ENCODE assay signal across 8 mouse cellular contexts in genomic region chr19:50440246-50440910, GRCm38 (mm10).
DNase-seq lines count a peak whose midpoint lies in the region; ATAC-seq and TF ChIP-seq lines count a peak whose summit lies in the region.

No protein-coding gene starts in this region.

- 7% methylated on average over 11 of the region's 11 CpGs for WGBS in heart, postnatal 0 days
- WGBS in forebrain, embryonic 16.5 days: under 1% methylated on average over 11 of the region's 11 CpGs
- 1% methylated on average over 11 of the region's 11 CpGs for WGBS in midbrain, embryonic 13.5 days

- H3K27ac ChIP-seq in heart, postnatal 0 days (ENCODE audit: low read depth): no peak overlapping the region
- peak overlapping the region; percentile 24; the same call in 1 of the 2 replicates for H3K27ac ChIP-seq in forebrain, embryonic 16.5 days (ENCODE audit: low read length)
- H3K27ac ChIP-seq in midbrain, embryonic 13.5 days: peak overlapping the region; percentile 68

- no peaks in the 10 kb centered on the region for H3K36me3 ChIP-seq in heart, postnatal 0 days (replicated peaks; ENCODE audit: control insufficient read depth, insufficient read depth, low read length)
- no peaks in the 10 kb centered on the region for H3K36me3 ChIP-seq in forebrain, embryonic 16.5 days (ENCODE audit: control insufficient read depth, insufficient read depth)
- H3K36me3 ChIP-seq in midbrain, embryonic 13.5 days: no peaks in the 10 kb centered on the region

- no peak for TF ChIP-seq CTCF in heart, postnatal 0 days (IDR thresholded peaks at IDR 0.05; ENCODE audit: low read depth)

- intact Hi-C loops in heart, postnatal 25 days (cut with DNase I): no loop called here

- no peak for ATAC-seq in heart, postnatal 0 days (ENCODE audit: insufficient read depth, low read depth)
- peak; percentile 83 for ATAC-seq in forebrain, embryonic 16.5 days
- ATAC-seq in midbrain, embryonic 13.5 days: peak; percentile 86
- no peak for ATAC-seq in erythroid progenitor cell, adult 5-6 weeks (replicated peaks; ENCODE audit: low FRiP score, poor library complexity, severe bottlenecking)

- no peaks in the 10 kb centered on the region for H3K9me3 ChIP-seq in heart, postnatal 0 days (replicated peaks; ENCODE audit: control insufficient read depth, low read length)
- no peaks in the 10 kb centered on the region for H3K9me3 ChIP-seq in forebrain, embryonic 16.5 days (ENCODE audit: control insufficient read depth, low read length)
- no peaks in the 10 kb centered on the region for H3K9me3 ChIP-seq in midbrain, embryonic 13.5 days

- no peak overlapping the region for H3K4me3 ChIP-seq in heart, postnatal 0 days (ENCODE audit: low read depth, low read length)
- H3K4me3 ChIP-seq in forebrain, embryonic 16.5 days (replicated peaks; ENCODE audit: low read length): peak overlapping the region; percentile 24
- H3K4me3 ChIP-seq in midbrain, embryonic 13.5 days (replicated peaks): peak overlapping the region; percentile 14

- no peak for TF ChIP-seq EP300 in heart, postnatal 0 days (IDR thresholded peaks at IDR 0.05; ENCODE audit: low read depth)

- H3K4me2 ChIP-seq in heart, postnatal 0 days (ENCODE audit: low read depth, low read length): peak overlapping the region; percentile 9
- H3K4me2 ChIP-seq in forebrain, embryonic 16.5 days (ENCODE audit: low read length): peak overlapping the region; percentile 52
- H3K4me2 ChIP-seq in midbrain, embryonic 13.5 days (replicated peaks): peak overlapping the region; percentile 53

- no peaks in the 10 kb centered on the region for H3K27me3 ChIP-seq in heart, postnatal 0 days (ENCODE audit: control insufficient read depth, insufficient read depth, low read length)
- H3K27me3 ChIP-seq in forebrain, embryonic 16.5 days (replicated peaks; ENCODE audit: control insufficient read depth, insufficient read depth, low read length): no peaks in the 10 kb centered on the region
- no peaks in the 10 kb centered on the region for H3K27me3 ChIP-seq in midbrain, embryonic 13.5 days

- no peak for DNase-seq in heart, postnatal 0 days (ENCODE audit: low spot score)
- DNase-seq in heart, postnatal 25 days (ENCODE audit: low spot score): no peak
- DNase-seq in brain, adult 2 months (ENCODE audit: low read depth, low spot score): peak; percentile 41
- DNase-seq in adrenal gland, adult 18-20 months (ENCODE audit: low spot score in 2 of 2): no peak
- DNase-seq in adrenal gland, postnatal 25 days: no peak

- H3K9ac ChIP-seq in heart, postnatal 0 days (replicated peaks; ENCODE audit: low read depth, low read length): no peak overlapping the region
- peak overlapping the region; percentile 32; the same call in 1 of the 2 replicates for H3K9ac ChIP-seq in forebrain, embryonic 16.5 days (replicated peaks; ENCODE audit: low read depth, low read length)
- no peak overlapping the region for H3K9ac ChIP-seq in midbrain, embryonic 13.5 days (replicated peaks)

- no peaks in the 10 kb centered on the region for H3K4me1 ChIP-seq in heart, postnatal 0 days (ENCODE audit: control insufficient read depth, insufficient read depth)
- peaks cover 16% of the 10 kb centered on the region for H3K4me1 ChIP-seq in forebrain, embryonic 16.5 days (replicated peaks; ENCODE audit: control insufficient read depth, insufficient read depth, low read length)
- peaks cover 37% of the 10 kb centered on the region for H3K4me1 ChIP-seq in midbrain, embryonic 13.5 days (replicated peaks)

Comparison
In these comparisons a context has a peak if more than half of its experiments do, and no peak if none do; other contexts are left out.
1. ATAC-seq: peak in forebrain, embryonic 16.5 days (single experiment) and midbrain, embryonic 13.5 days (single experiment); none in heart, postnatal 0 days (single experiment) and erythroid progenitor cell, adult 5-6 weeks (single experiment).
2. Peak in every context shown above with its lines, with median percentiles within 50 percentile points of each other: H3K4me2 ChIP-seq.